Mouse (Mus musculus) testis, adult 2 months (tissue): Measurements from ENCODE around the gene Kcnq1.

ENCODE experiments used
- CTCF ChIP-seq: fragments of 200-500 bp; IDR thresholded peaks from 2 replicates; pipeline ENCODE4 v1.5.1; 2012; ENCODE audit warnings: low read depth, mild to moderate bottlenecking, inconsistent platforms, low read length, moderate library complexity; ENCODE audit not compliant: control insufficient read depth, insufficient read depth, insufficient replicate concordance
- POLR2A ChIP-seq: fragments of 200-500 bp; IDR thresholded peaks from 2 replicates; pipeline ENCODE4 v1.6.1; 2012; ENCODE audit warnings: low read depth, mild to moderate bottlenecking, inconsistent platforms, low read length, moderate library complexity; ENCODE audit not compliant: control insufficient read depth

DNA sequence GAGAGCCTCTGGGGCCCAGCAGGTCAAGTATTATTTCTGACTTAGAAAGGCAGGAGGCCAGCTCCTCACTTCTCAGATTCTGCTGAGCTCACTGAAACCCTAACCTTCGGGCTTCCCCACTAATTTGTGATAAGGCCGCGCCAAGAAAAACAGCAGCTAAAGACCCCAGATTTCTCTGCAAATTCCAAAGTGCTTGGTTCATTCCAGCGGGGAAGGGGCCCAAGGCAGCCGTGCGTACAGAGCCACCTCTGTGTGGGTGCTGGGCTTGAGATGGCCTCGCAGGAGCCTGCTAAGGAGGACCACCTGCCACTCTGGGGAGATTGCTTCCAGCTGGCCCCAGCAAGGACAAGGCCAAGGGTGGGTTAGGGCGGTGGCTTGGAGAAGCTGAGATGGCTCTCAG, 214.2 kb downstream of the Kcnq1 start:
- TF ChIP-seq CTCF (no peak), POLR2A (no peak)
